Mouse (Mus musculus): ENCODE measurements at regions not wholly inside any gene's neighbourhood (a gene's known extent, or its start where the extent isn't known, plus 50 kb on each side); places are given as distances from the start of the nearest gene placed in this dataset.

DNA sequence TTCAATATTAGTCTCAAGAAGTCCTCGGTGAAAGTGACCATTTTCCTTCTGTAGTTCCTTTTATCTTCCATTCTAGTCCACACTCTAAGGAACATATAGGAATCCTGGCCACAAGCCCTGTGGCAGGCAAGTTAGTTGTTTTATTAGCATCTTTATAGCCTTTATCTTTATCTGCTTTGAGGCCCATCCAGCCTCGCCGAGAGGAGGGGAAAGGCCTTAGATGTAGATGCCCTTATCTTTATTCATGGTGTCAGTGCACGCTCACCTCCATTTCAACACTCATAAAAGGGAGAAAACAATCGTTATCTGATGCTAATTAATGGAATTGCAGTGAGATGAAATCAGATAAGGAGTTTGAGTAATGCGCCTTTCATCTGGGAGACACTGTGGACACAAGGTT, 65.1 kb downstream of the Zfand5 start:
- Histone ChIP-seq H3K4me1 (replicated peaks; ENCODE audit: insufficient read depth, low read length) (no peaks in the 10 kb centered on the region), H3K9ac (ENCODE audit: low read depth, low read length) (no peak overlapping the region), H3K4me3 (replicated peaks; ENCODE audit: low read depth, low read length) (no peak overlapping the region), H3K27me3 (ENCODE audit: insufficient read depth, low read length) (no peaks in the 10 kb centered on the region), H3K4me2 (ENCODE audit: low read length) (no peak overlapping the region), H3K36me3 (ENCODE audit: insufficient read depth, low read length) (no peaks in the 10 kb centered on the region), H3K9me3 (replicated peaks; ENCODE audit: low read length) (no peaks in the 10 kb centered on the region), H3K27ac (no peak overlapping the region)
- 54% methylated on average over 6 of the region's 6 CpGs for WGBS
- DNase-seq (ENCODE audit: low spot score) (no peak), ATAC-seq (replicated peaks; ENCODE audit: low FRiP score, low read depth) (no peak)
- TF ChIP-seq CTCF (IDR thresholded peaks at IDR 0.05; ENCODE audit: low read depth): no peak

DNA sequence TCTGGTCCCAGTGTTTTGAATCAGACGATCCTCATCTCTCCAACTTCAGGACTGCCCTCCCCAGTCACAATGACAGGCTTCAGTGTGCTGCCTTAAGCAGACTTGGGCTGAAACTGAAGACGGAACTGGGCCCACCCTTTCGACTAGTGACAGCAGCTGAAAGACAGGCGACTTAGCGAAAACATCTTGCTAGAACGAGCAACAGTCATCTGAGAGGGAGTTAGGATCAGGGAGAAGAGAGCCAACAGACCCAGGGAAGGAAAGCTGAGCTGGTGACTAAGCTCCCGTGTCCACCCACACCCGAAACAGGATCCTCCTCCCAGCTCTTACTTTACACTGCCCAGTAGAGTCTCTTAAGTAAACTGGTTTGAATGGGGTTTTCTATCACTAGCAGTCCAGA, 68.5 kb downstream of the Zfand5 start:
- no peak for TF ChIP-seq CTCF (IDR thresholded peaks at IDR 0.05; ENCODE audit: low read depth)
- H3K4me3 ChIP-seq (replicated peaks; ENCODE audit: low read depth, low read length): no peak overlapping the region
- 43% methylated on average over 8 of the region's 8 CpGs for WGBS

More for the DNA sequence above, 68.5 kb downstream of the Zfand5 start:
- no peaks in the 10 kb centered on the region for H3K9me3 ChIP-seq (replicated peaks; ENCODE audit: low read length)
- ATAC-seq (replicated peaks; ENCODE audit: low FRiP score, low read depth) (peak; percentile 57; the same call in 1 of the 2 replicates), DNase-seq (ENCODE audit: low spot score) (peak; percentile 80)
- H3K27me3 ChIP-seq (ENCODE audit: insufficient read depth, low read length): no peaks in the 10 kb centered on the region
- H3K4me2 ChIP-seq (ENCODE audit: low read length): no peak overlapping the region
- H3K27ac ChIP-seq: no peak overlapping the region
- H3K36me3 ChIP-seq (ENCODE audit: insufficient read depth, low read length): no peaks in the 10 kb centered on the region
- no peak overlapping the region for H3K9ac ChIP-seq (ENCODE audit: low read depth, low read length)
- H3K4me1 ChIP-seq (replicated peaks; ENCODE audit: insufficient read depth, low read length): no peaks in the 10 kb centered on the region

Data from kidney, postnatal 0 days (tissue).